Mouse (Mus musculus) liver, embryonic 11.5 days (tissue): ENCODE results near the gene Gm49510. TPM values are rescaled to one million over a fixed set of nuclear protein-coding genes. Genes with fewer than 3 reads are reported as not detected.

Experiments used
- ATAC-seq: fragments of 200-750 bp; cut with Nextera tagmentation; replicated peaks from 2 replicates; pipeline ENCODE4 v1.8.0; 2017; ENCODE audit warnings: moderate number of reproducible peaks, mild to moderate bottlenecking, moderate TSS enrichment, moderate library complexity; ENCODE audit not compliant: low FRiP score
- DNase-seq: peaks from one replicate; pipeline ENCODE4 v3.0.0-alpha.2; 2017; ENCODE audit warnings: low spot score
- H3K27ac ChIP-seq: fragments of 300-500 bp; sonication (generic); 2 replicates; pipeline ENCODE4 v1.5.1; 2014; ENCODE audit warnings: mild to moderate bottlenecking, low read depth, low read length, control low read depth
- H3K27me3 ChIP-seq: fragments of 300-500 bp; sonication (generic); replicated peaks from 2 replicates; pipeline ENCODE4 v1.6.1; 2014; ENCODE audit warnings: low read length, mixed read lengths; ENCODE audit not compliant: control insufficient read depth, insufficient read depth
- H3K36me3 ChIP-seq: fragments of 300-500 bp; sonication (generic); 2 replicates; pipeline ENCODE4 v1.6.1; 2014; ENCODE audit warnings: mild to moderate bottlenecking, low read length, moderate library complexity, mixed read lengths; ENCODE audit not compliant: control insufficient read depth, insufficient read depth
- H3K4me1 ChIP-seq: fragments of 300-500 bp; sonication (generic); replicated peaks from 2 replicates; pipeline ENCODE4 v1.6.1; 2014; ENCODE audit warnings: low read length, mixed read lengths; ENCODE audit not compliant: control insufficient read depth, insufficient read depth
- H3K4me2 ChIP-seq: fragments of 300-500 bp; sonication (generic); 2 replicates; pipeline ENCODE4 v1.6.1; 2014; ENCODE audit warnings: mild to moderate bottlenecking, control low read depth, moderate library complexity
- H3K4me3 ChIP-seq: fragments of 300-500 bp; sonication (generic); 2 replicates; pipeline ENCODE4 v1.5.1; 2014; ENCODE audit warnings: low read depth, low read length, control low read depth
- H3K9ac ChIP-seq: fragments of 300-500 bp; sonication (generic); 2 replicates; pipeline ENCODE4 v1.6.1; 2014; ENCODE audit warnings: low read depth, low read length, control low read depth
- H3K9me3 ChIP-seq: fragments of 300-500 bp; sonication (generic); 2 replicates; pipeline ENCODE4 v1.6.1; 2016; ENCODE audit warnings: low read length, inconsistent platforms, mixed read lengths; ENCODE audit not compliant: control insufficient read depth
- WGBS: fragments of 180-500 bp; shearing (Covaris S2); extraction: QIAGEN DNeasy Blood & Tissue Kit; methylation state at CpG from one replicate; pipeline ENCODE4 v1.1.7; 2014; 5-methylcytosine and 5-hydroxymethylcytosine counted together
- microRNA-seq: library from miRNA; unstranded; fragments of <30 nt; microRNA quantifications from one replicate; pipeline ENCODE4, GENCODE M21; 2017; ENCODE audit warnings: borderline number of aligned reads
- polyA plus RNA-seq: library from polyadenylated mRNA; unstranded; fragments of >200 nt; fragmentation: Nextera tagmentation; extraction: Ambion mirVana; gene quantifications from 2 replicates; pipeline ENCODE4 v1.2.1, GENCODE M21; 2014

Gene Gm49510
- polyA plus RNA-seq, 1 experiment from 2014 or later = 0.55 TPM

DNA sequence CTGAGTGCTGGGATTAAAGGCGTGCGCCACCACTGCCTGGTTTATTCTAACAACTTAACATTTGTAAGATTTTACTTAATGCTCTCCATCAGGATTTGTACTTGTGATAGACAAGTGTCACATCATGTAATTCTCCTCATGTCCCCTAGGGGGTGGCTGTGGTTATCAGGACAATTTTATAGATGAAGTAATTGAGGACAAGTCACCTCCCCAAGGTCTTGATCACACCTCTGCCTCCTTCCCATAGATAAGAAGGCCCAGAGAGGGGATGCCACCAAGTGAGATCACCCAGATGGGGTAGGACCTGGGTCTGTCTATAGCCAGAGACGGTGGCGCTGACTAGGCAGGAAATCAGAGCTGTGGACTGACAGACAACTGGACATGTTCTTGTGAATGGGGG, 56.9 kb downstream of the Gm49510 start:
- ATAC-seq = no peak
- Histone ChIP-seq H3K9ac (no peak overlapping the region), H3K4me1 (no peaks in the 10 kb centered on the region), H3K27me3 (0 out of 2 replicates have a peak, but pooled peaks cover 2% of the 10 kb centered on the region), H3K4me2 (no peak overlapping the region), H3K4me3 (no peak overlapping the region), H3K9me3 (no peaks in the 10 kb centered on the region), H3K36me3 (no peaks in the 10 kb centered on the region), H3K27ac (no peak overlapping the region)
- no peak for DNase-seq
- 58% methylated on average over 4 of the region's 4 CpGs for WGBS

DNA sequence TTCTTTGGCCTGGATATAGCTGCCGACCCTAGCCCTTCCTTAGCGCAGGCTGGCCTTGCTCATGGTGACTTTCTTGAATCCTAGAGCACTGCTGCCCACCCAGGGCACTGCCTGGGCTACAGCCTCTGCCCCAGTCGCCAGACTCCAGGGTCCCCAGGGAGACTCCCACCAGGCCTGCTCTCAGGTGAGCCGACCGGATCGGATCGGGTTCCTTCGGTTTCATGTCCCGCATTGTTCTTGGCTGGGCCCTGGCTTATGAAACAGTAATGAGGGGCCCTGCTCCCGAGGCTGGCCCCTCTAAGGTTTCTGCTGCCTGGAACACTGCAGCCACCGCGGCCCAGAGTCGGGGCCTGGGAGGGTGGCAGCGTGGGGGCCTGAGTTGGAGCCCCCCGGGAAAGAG, 57.6 kb downstream of the Gm49510 start:
- Histone ChIP-seq H3K9me3 (no peaks in the 10 kb centered on the region), H3K4me2 (no peak overlapping the region), H3K27ac (no peak overlapping the region), H3K9ac (no peak overlapping the region), H3K36me3 (no peaks in the 10 kb centered on the region), H3K4me1 (no peaks in the 10 kb centered on the region), H3K27me3 (0 out of 2 replicates have a peak, but pooled peaks cover 2% of the 10 kb centered on the region), H3K4me3 (no peak overlapping the region)
- DNase-seq (no peak), ATAC-seq (no peak)
- WGBS = 50% methylated on average over 15 of the region's 15 CpGs

DNA sequence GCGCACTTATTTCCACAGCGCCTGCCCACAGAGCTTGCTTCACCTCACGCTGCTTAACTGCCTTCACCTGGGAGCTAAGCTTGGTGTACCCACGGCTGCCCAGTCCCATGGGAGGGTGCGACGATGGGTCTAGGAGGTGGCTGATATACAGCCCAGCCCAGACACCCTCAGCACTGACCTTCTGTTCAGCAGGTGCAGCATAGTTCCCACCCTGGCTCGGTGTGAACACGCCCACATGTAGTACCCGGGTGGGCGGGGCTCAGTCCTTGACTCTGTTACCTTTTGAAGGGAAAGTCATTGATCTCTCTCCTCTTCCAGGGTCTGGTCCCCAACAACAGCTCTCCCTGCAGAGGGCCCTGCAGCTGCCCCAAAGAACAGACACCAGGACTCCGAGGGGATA, 60.1 kb downstream of the Gm49510 start:
- Histone ChIP-seq H3K36me3 (no peaks in the 10 kb centered on the region), H3K4me1 (0 out of 2 replicates have a peak, but pooled peaks cover 2% of the 10 kb centered on the region), H3K27ac (no peak overlapping the region), H3K4me2 (no peak overlapping the region), H3K9me3 (no peaks in the 10 kb centered on the region), H3K9ac (no peak overlapping the region), H3K27me3 (0 out of 2 replicates have a peak, but pooled peaks cover 2% of the 10 kb centered on the region), H3K4me3 (no peak overlapping the region)
- 73% methylated on average over 11 of the region's 11 CpGs for WGBS
- DNase-seq (no peak), ATAC-seq (no peak)

DNA sequence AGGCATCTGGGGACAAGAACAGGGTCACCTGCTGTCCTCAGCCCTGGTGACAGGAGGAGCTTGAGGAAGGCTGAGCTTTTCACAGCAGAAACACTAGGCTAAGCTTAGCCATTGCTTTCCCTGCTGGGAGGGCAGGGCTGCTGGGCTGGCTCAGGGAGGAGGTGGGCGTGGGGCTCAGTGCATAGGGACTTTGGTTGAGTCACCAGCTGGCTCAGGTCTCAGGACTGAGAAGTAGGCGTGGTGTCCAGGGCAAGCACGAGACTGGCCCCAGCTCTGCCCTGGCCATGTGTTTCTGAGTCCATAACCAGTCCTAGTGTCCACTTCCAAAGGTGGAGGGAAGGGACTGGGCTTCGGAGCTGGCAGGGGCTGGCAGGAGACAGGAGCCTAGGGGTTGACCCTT, 60.6 kb downstream of the Gm49510 start:
- Histone ChIP-seq H3K9me3 (no peaks in the 10 kb centered on the region), H3K27me3 (0 out of 2 replicates have a peak, but pooled peaks cover 2% of the 10 kb centered on the region), H3K4me2 (no peak overlapping the region), H3K4me3 (no peak overlapping the region), H3K9ac (no peak overlapping the region), H3K4me1 (0 out of 2 replicates have a peak, but pooled peaks cover 2% of the 10 kb centered on the region), H3K36me3 (no peaks in the 10 kb centered on the region), H3K27ac (no peak overlapping the region)
- ATAC-seq = no peak
- no peak for DNase-seq
- WGBS = 61% methylated on average over 4 of the region's 4 CpGs

DNA sequence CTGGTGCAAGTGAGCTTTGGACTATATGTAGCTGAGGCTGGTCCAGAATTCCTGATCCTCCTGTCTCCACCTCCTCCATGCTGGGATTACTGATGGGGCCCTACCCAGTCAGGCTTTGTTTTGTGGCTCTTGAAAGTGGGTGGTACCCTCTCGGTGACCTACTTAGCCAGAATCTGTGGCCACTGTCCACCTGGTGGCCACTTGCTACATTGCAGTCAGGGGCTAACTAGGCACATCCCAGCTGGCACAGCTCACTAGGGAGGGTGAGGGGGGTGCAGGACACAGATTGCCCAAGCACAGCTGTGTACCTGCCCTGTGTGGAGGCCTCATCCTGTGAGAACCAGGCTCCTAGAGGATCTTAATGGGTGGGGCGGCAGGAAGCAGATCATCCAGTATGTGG, 63.4 kb downstream of the Gm49510 start:
- DNase-seq (no peak), ATAC-seq (no peak; the same call in 1 of the 2 replicates)
- WGBS = 27% methylated on average over 2 of the region's 2 CpGs

More for the DNA sequence above, 63.4 kb downstream of the Gm49510 start:
- no peaks in the 10 kb centered on the region for H3K27me3 ChIP-seq
- no peaks in the 10 kb centered on the region for H3K9me3 ChIP-seq
- no peak overlapping the region for H3K27ac ChIP-seq
- H3K36me3 ChIP-seq = no peaks in the 10 kb centered on the region
- H3K9ac ChIP-seq = no peak overlapping the region
- 0 out of 2 replicates have a peak, but pooled peaks cover 2% of the 10 kb centered on the region for H3K4me1 ChIP-seq
- H3K4me2 ChIP-seq = no peak overlapping the region
- H3K4me3 ChIP-seq = no peak overlapping the region

Small RNA genes within 50 kb of the gene (microRNA-seq; reads per million reads assigned to microRNA genes)
- gene Mir6955 = 1.8 reads per million

Other genes starting within 250 kb of the Gm49510 start
- gene Elfn2, start 180.9 kb upstream of the Gm49510 start, polyA plus RNA-seq = not detected in 2 replicates
- 12.4 and 19.2 TPM in 2 replicates for gene Mfng, start 126.2 kb upstream of the Gm49510 start, polyA plus RNA-seq
- gene Card10, start 96.6 kb upstream of the Gm49510 start, polyA plus RNA-seq = 2.3 and 2.7 TPM in 2 replicates
- 21.9 and 23.9 TPM in 2 replicates for gene Cdc42ep1, start 57.0 kb upstream of the Gm49510 start, polyA plus RNA-seq
- gene Lgals2, start 44.1 kb upstream of the Gm49510 start, polyA plus RNA-seq = 6.9 and 11.4 TPM in 2 replicates
- gene Gga1, start 22.5 kb upstream of the Gm49510 start, polyA plus RNA-seq = 40.8 and 43.0 TPM in 2 replicates
- gene Sh3bp1, start 101 bp downstream of the Gm49510 start, polyA plus RNA-seq = 69.4 and 70.3 TPM in 2 replicates
- 23.7 and 23.8 TPM in 2 replicates for gene Pdxp, start 14.3 kb downstream of the Gm49510 start, polyA plus RNA-seq
- 761 and 837 TPM in 2 replicates for gene Lgals1, start 27.1 kb downstream of the Gm49510 start, polyA plus RNA-seq
- 69.6 and 75.3 TPM in 2 replicates for gene Nol12, start 35.3 kb downstream of the Gm49510 start, polyA plus RNA-seq
- 46.7 and 50.7 TPM in 2 replicates for gene Triobp, start 48.1 kb downstream of the Gm49510 start, polyA plus RNA-seq
- 124 and 138 TPM in 2 replicates for gene H1f0, start 128.8 kb downstream of the Gm49510 start, polyA plus RNA-seq
- 0.22 and 0.34 TPM in 2 replicates for gene Galr3, start 142.2 kb downstream of the Gm49510 start, polyA plus RNA-seq
- gene Ankrd54, start 163.2 kb downstream of the Gm49510 start, polyA plus RNA-seq = 57.2 and 61.5 TPM in 2 replicates
- 257 and 291 TPM in 2 replicates for gene Eif3l, start 175.5 kb downstream of the Gm49510 start, polyA plus RNA-seq
- 4.1 and 5.7 TPM in 2 replicates for gene Micall1, start 209.2 kb downstream of the Gm49510 start, polyA plus RNA-seq
- 432 and 463 TPM in 2 replicates for gene Polr2f, start 241.3 kb downstream of the Gm49510 start, polyA plus RNA-seq
- gene 1700088E04Rik, start 241.6 kb downstream of the Gm49510 start, polyA plus RNA-seq = 1.8 and 2.2 TPM in 2 replicates